Comparison of ENCODE assay signal across 10 mouse cellular contexts in genomic region chr11:75053020-75053419, GRCm38 (mm10).
DNase-seq lines count a peak whose midpoint lies in the region; ATAC-seq lines count a peak whose summit lies in the region.
"Had no signal": no experiment of that assay in that cellular context is flagged by ENCODE, and none has a peak within 500 bp of the region (broad histone marks: within the 10 kb centered on the region; RNA-seq: fewer than 3 reads in every experiment).

No protein-coding gene starts in this region.

- peak overlapping the region; percentile 48; the same call in 1 of the 2 replicates for H3K9ac ChIP-seq in kidney, embryonic 16.5 days (replicated peaks; ENCODE audit: low read length)
- H3K9ac ChIP-seq in heart, embryonic 12.5 days, result no peak overlapping the region
- no peak overlapping the region for H3K9ac ChIP-seq in limb, embryonic 15.5 days
- H3K9ac ChIP-seq: forebrain, embryonic 12.5 days had no signal

- H3K4me3 ChIP-seq in kidney, embryonic 16.5 days (ENCODE audit: low read length), result no peak overlapping the region
- H3K4me3 ChIP-seq in heart, embryonic 12.5 days, result no peak overlapping the region
- H3K4me3 ChIP-seq in limb, embryonic 15.5 days, result no peak overlapping the region
- H3K4me3 ChIP-seq: forebrain, embryonic 12.5 days had no signal

- H3K9me3 ChIP-seq in kidney, embryonic 16.5 days (ENCODE audit: low read length), result no peaks in the 10 kb centered on the region
- H3K9me3 ChIP-seq in heart, embryonic 12.5 days (replicated peaks), result no peaks in the 10 kb centered on the region
- H3K9me3 ChIP-seq in limb, embryonic 15.5 days, result no peaks in the 10 kb centered on the region
- H3K9me3 ChIP-seq: forebrain, embryonic 12.5 days had no signal

- peak overlapping the region; percentile 98 for H3K27ac ChIP-seq in kidney, embryonic 16.5 days (ENCODE audit: low read length)
- H3K27ac ChIP-seq in heart, embryonic 12.5 days (ENCODE audit: poor library complexity, severe bottlenecking), result peak overlapping the region; percentile 87
- H3K27ac ChIP-seq in limb, embryonic 15.5 days, result peak overlapping the region; percentile 87
- H3K27ac ChIP-seq: forebrain, embryonic 12.5 days had no signal

- no peak overlapping the region for H3K4me2 ChIP-seq in kidney, embryonic 16.5 days (replicated peaks; ENCODE audit: low read depth, low read length)
- H3K4me2 ChIP-seq in heart, embryonic 12.5 days, result 0 out of 2 replicates have a peak overlapping the region, but pooled peaks have one; percentile 3
- no peak overlapping the region for H3K4me2 ChIP-seq in limb, embryonic 15.5 days
- H3K4me2 ChIP-seq: forebrain, embryonic 12.5 days had no signal

- ATAC-seq in kidney, embryonic 16.5 days (ENCODE audit: low FRiP score, low TSS enrichment), result no peak
- no peak for ATAC-seq in heart, embryonic 12.5 days (ENCODE audit: insufficient number of reproducible peaks, low FRiP score)
- no peak for ATAC-seq in limb, embryonic 15.5 days (ENCODE audit: insufficient number of reproducible peaks, low FRiP score, low TSS enrichment, low read depth)

- no peaks in the 10 kb centered on the region for H3K36me3 ChIP-seq in kidney, embryonic 16.5 days (ENCODE audit: insufficient read depth, low read length)
- peaks cover 8% of the 10 kb centered on the region; the same call in 1 of the 2 replicates for H3K36me3 ChIP-seq in heart, embryonic 12.5 days
- H3K36me3 ChIP-seq in limb, embryonic 15.5 days, result no peaks in the 10 kb centered on the region

- WGBS in kidney, embryonic 16.5 days, result 58% methylated on average over 2 of the region's 2 CpGs
- 61% methylated on average over 2 of the region's 2 CpGs for WGBS in heart, embryonic 12.5 days
- 60% methylated on average over 2 of the region's 2 CpGs for WGBS in limb, embryonic 15.5 days

- no peak for DNase-seq in kidney, adult 11 months
- peak; percentile 41 for DNase-seq in brain, adult 2 months (ENCODE audit: low read depth, low spot score)
- no peak for DNase-seq in ovary, adult 18-20 months (ENCODE audit: low spot score)
- DNase-seq in layer of hippocampus, postnatal 25 days (ENCODE audit: extremely low spot score in 1 of 2, low spot score in 1 of 2), result no peak
- DNase-seq in thymus, postnatal 14 days, result no peak
- DNase-seq: right cerebral cortex, postnatal 14 days had no signal

- H3K4me1 ChIP-seq in kidney, embryonic 16.5 days (ENCODE audit: insufficient read depth, low read length), result peaks cover 63% of the 10 kb centered on the region
- peaks cover 49% of the 10 kb centered on the region for H3K4me1 ChIP-seq in heart, embryonic 12.5 days (replicated peaks)
- peaks cover 65% of the 10 kb centered on the region for H3K4me1 ChIP-seq in limb, embryonic 15.5 days
- H3K4me1 ChIP-seq: forebrain, embryonic 12.5 days had no signal

- no peaks in the 10 kb centered on the region for H3K27me3 ChIP-seq in kidney, embryonic 16.5 days (ENCODE audit: insufficient read depth, low read length)
- H3K27me3 ChIP-seq in heart, embryonic 12.5 days (replicated peaks), result no peaks in the 10 kb centered on the region
- H3K27me3 ChIP-seq in limb, embryonic 15.5 days, result no peaks in the 10 kb centered on the region
- H3K27me3 ChIP-seq: forebrain, embryonic 12.5 days had no signal
